Mouse (Mus musculus): ENCODE measurements around the gene Ptov1.

DNA sequence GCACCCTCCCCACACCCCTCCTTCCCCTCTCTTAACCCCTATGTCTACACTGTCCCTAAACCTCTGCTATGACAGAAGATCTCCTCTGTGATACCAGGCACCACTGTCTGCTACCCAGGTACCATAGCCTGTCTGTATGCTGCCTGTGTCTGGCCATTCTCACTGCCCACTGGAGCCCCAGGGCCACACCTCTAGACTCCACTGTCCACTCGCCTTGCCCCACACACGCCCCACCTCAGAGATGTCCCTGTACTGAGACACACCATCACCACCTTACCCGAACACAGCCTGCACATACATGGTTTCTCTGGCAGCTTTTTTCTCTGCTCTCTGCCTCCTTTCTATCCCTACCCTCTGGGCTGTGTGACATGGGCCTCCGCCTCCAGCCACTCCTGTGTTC lies 47.3 kb upstream of the Ptov1 start:
- no peak for TF ChIP-seq CTCF (IDR thresholded peaks at IDR 0.05; ENCODE audit: low read depth)
- no peak for TF ChIP-seq EP300 (IDR thresholded peaks at IDR 0.05; ENCODE audit: low read depth)
